Mouse (Mus musculus) cerebellum, adult 2 months (tissue): ENCODE data around the gene Pou6f1.

Experiments
- CTCF ChIP-seq: fragments of 200-500 bp; IDR thresholded peaks from 2 replicates; pipeline ENCODE4 v1.5.1; 2011; ENCODE audit warnings: low read depth, mild to moderate bottlenecking, control low read depth, low read length, moderate library complexity, borderline replicate concordance; ENCODE audit not compliant: insufficient read depth
- POLR2A ChIP-seq: fragments of 200-500 bp; IDR thresholded peaks from 2 replicates; pipeline ENCODE4 v1.6.1; 2011; ENCODE audit warnings: low read length, control low read depth, borderline replicate concordance; ENCODE audit not compliant: insufficient read depth

- TF ChIP-seq CTCF (no peak), POLR2A (no peak)
Observed at GRCm38 (mm10) chr15:100646161-100646560, 46.4 kb upstream of the Pou6f1 start.
